Mouse (Mus musculus) ovary, postnatal 36 days (tissue): ENCODE results near the gene Pnrc2.

Experiments used
- DNase-seq: peaks from one replicate; pipeline ENCODE4 v3.0.0; 2022; ENCODE audit warnings: low spot score, mixed read lengths

Gene Pnrc2

GRCm38 (mm10) chr4:135873526-135874202, at the start of gene Pnrc2:
TSS of gene Pnrc2 (minus strand) at chr4:135873850.
- DNase-seq, result peak; percentile 87

- no peak for DNase-seq
These were observed 48.5 kb upstream of the Pnrc2 start for GRCm38 (mm10) chr4:135922190-135922589.

GRCm38 (mm10) chr4:135921257-135922120, 47.8 kb upstream of the Pnrc2 start:
- no peak for DNase-seq

GRCm38 (mm10) chr4:135920304-135921241, 46.9 kb upstream of the Pnrc2 start, which contains the start of gene Fuca1:
TSS of gene Fuca1 (plus strand) at chr4:135920735.
- DNase-seq, result peak; percentile 94

- DNase-seq, result no peak
These were observed 45.6 kb upstream of the Pnrc2 start for GRCm38 (mm10) chr4:135919280-135919639.

- no peak for DNase-seq
These were observed 45.1 kb upstream of the Pnrc2 start for GRCm38 (mm10) chr4:135918635-135919279.

- no peak for DNase-seq
These were observed 39.8 kb upstream of the Pnrc2 start for GRCm38 (mm10) chr4:135913433-135913832.

- no peak for DNase-seq
These were observed 39.2 kb upstream of the Pnrc2 start for GRCm38 (mm10) chr4:135912835-135913234.

GRCm38 (mm10) chr4:135912164-135912563, 38.5 kb upstream of the Pnrc2 start:
- no peak for DNase-seq

GRCm38 (mm10) chr4:135911531-135911930, 37.9 kb upstream of the Pnrc2 start:
- no peak for DNase-seq

GRCm38 (mm10) chr4:135909326-135910066, 35.8 kb upstream of the Pnrc2 start:
- no peak for DNase-seq

- no peak for DNase-seq
These were observed 33.0 kb upstream of the Pnrc2 start for GRCm38 (mm10) chr4:135906633-135907032.

- no peak for DNase-seq
These were observed 31.2 kb upstream of the Pnrc2 start for GRCm38 (mm10) chr4:135904810-135905209.

GRCm38 (mm10) chr4:135902606-135903242, 29.1 kb upstream of the Pnrc2 start:
- no peak for DNase-seq

GRCm38 (mm10) chr4:135900008-135900407, 26.4 kb upstream of the Pnrc2 start:
- DNase-seq, result no peak

GRCm38 (mm10) chr4:135899050-135899448, 25.4 kb upstream of the Pnrc2 start:
- DNase-seq, result no peak

GRCm38 (mm10) chr4:135898380-135899049, 24.9 kb upstream of the Pnrc2 start:
- DNase-seq, result no peak

- DNase-seq, result no peak
These were observed 22.5 kb upstream of the Pnrc2 start for GRCm38 (mm10) chr4:135896157-135896556.

GRCm38 (mm10) chr4:135895071-135895571, 21.5 kb upstream of the Pnrc2 start, which contains the start of gene Cnr2:
TSS of gene Cnr2 (plus strand) at chr4:135895394.
- no peak for DNase-seq

- DNase-seq, result no peak
These were observed 19.2 kb upstream of the Pnrc2 start for GRCm38 (mm10) chr4:135892884-135893283.
